Mouse (Mus musculus) adrenal gland, postnatal 14 days (tissue): ENCODE measurements around the gene Crybb1. TPM values are rescaled to one million over a fixed set of nuclear protein-coding genes. Genes with fewer than 3 reads are reported as not detected.

Source experiments
- DNase-seq: peaks from one replicate; pipeline ENCODE4 v3.0.0; 2021; ENCODE audit warnings: mixed read lengths
- total RNA-seq: library from RNA; stranded (reverse); gene quantifications from 2 replicates; pipeline ENCODE4 v1.2.3, GENCODE M21; 2021

Crybb1 gene
- total RNA-seq, 1 experiment from 2014 or later = 1.9 TPM

GRCm38 (mm10) chr5:112266011-112266777 is 10.6 kb downstream of the Crybb1 start:
- DNase-seq = no peak

GRCm38 (mm10) chr5:112270764-112271541 is 15.3 kb downstream of the Crybb1 start:
- no peak for DNase-seq

GRCm38 (mm10) chr5:112272934-112273333 is 17.3 kb downstream of the Crybb1 start:
- DNase-seq = no peak

GRCm38 (mm10) chr5:112273746-112274463 is 18.3 kb downstream of the Crybb1 start:
- DNase-seq = no peak

- DNase-seq = no peak
These were observed 19.6 kb downstream of the Crybb1 start for GRCm38 (mm10) chr5:112275021-112275804.

GRCm38 (mm10) chr5:112276267-112276873 is 20.8 kb downstream of the Crybb1 start, which contains the start of gene Tpst2:
Gene Tpst2 (plus strand): TSS chr5:112276691.
- peak; percentile 100 for DNase-seq

- DNase-seq = no peak
These were observed 21.3 kb downstream of the Crybb1 start for GRCm38 (mm10) chr5:112276907-112277348.

- no peak for DNase-seq
These were observed 22.4 kb downstream of the Crybb1 start for GRCm38 (mm10) chr5:112277906-112278470.

- DNase-seq = peak; percentile 78
These were observed 23.8 kb downstream of the Crybb1 start for GRCm38 (mm10) chr5:112279181-112280021.

GRCm38 (mm10) chr5:112280151-112280550 is 24.5 kb downstream of the Crybb1 start:
- peak; percentile 49 for DNase-seq

GRCm38 (mm10) chr5:112280863-112281660 is 25.4 kb downstream of the Crybb1 start:
- peak; percentile 59 for DNase-seq

- DNase-seq = no peak
These were observed 26.1 kb downstream of the Crybb1 start for GRCm38 (mm10) chr5:112281676-112282075.

- DNase-seq = no peak
These were observed 26.6 kb downstream of the Crybb1 start for GRCm38 (mm10) chr5:112282123-112282779.

GRCm38 (mm10) chr5:112282780-112283482 is 27.3 kb downstream of the Crybb1 start:
- peak; percentile 4 for DNase-seq

GRCm38 (mm10) chr5:112283543-112284202 is 28.1 kb downstream of the Crybb1 start:
- DNase-seq = peak; percentile 45

GRCm38 (mm10) chr5:112284203-112284582 is 28.6 kb downstream of the Crybb1 start:
- DNase-seq = peak; percentile 20

GRCm38 (mm10) chr5:112285548-112286085 is 30.0 kb downstream of the Crybb1 start:
- no peak for DNase-seq
